11 mouse cellular contexts compared by ENCODE assay signal in genomic region chr15:6579194-6579768, GRCm38 (mm10). TPM values are rescaled to one million over a fixed set of nuclear protein-coding genes. Genes with fewer than 3 reads are reported as not detected.
DNase-seq lines count a peak whose midpoint lies in the region; ATAC-seq and TF ChIP-seq lines count a peak whose summit lies in the region.
"Had no signal": no experiment of that assay in that cellular context is flagged by ENCODE, and none has a peak within 500 bp of the region (broad histone marks: within the 10 kb centered on the region; RNA-seq: fewer than 3 reads in every experiment).

No protein-coding gene starts in this region.

- H3K27ac ChIP-seq in heart, adult 2 months, result no peak overlapping the region
- peak overlapping the region; percentile 94 for H3K27ac ChIP-seq in thymus, adult 2 months (ENCODE audit: control insufficient read depth, insufficient read depth, low read length)
- H3K27ac ChIP-seq in liver, embryonic 11.5 days (ENCODE audit: low read depth, low read length), result no peak overlapping the region
- H3K27ac ChIP-seq in stomach, postnatal 0 days (replicated peaks), result no peak overlapping the region
- H3K27ac ChIP-seq: left cerebral cortex, adult 2 months; neural tube, embryonic 12.5 days had no signal

- peak overlapping the region; percentile 18; the same call in 1 of the 2 replicates for H3K4me3 ChIP-seq in heart, adult 2 months
- H3K4me3 ChIP-seq in thymus, adult 2 months (ENCODE audit: control insufficient read depth, insufficient read depth, low read length), result peak overlapping the region; percentile 32
- no peak overlapping the region for H3K4me3 ChIP-seq in liver, embryonic 11.5 days (ENCODE audit: low read depth, low read length)
- H3K4me3 ChIP-seq in stomach, postnatal 0 days (ENCODE audit: low read depth, low read length), result peak overlapping the region; percentile 21
- H3K4me3 ChIP-seq: left cerebral cortex, adult 2 months; neural tube, embryonic 12.5 days had no signal

- H3K79me2 ChIP-seq in heart, adult 2 months (replicated peaks; ENCODE audit: control insufficient read depth, insufficient read depth, low read length), result no peaks in the 10 kb centered on the region

- no peaks in the 10 kb centered on the region for H3K9me3 ChIP-seq in liver, embryonic 11.5 days (ENCODE audit: control insufficient read depth, low read length)
- H3K9me3 ChIP-seq in stomach, postnatal 0 days (ENCODE audit: control insufficient read depth, low read length), result no peaks in the 10 kb centered on the region
- H3K9me3 ChIP-seq: neural tube, embryonic 12.5 days had no signal

- no peaks in the 10 kb centered on the region for H3K4me1 ChIP-seq in heart, adult 2 months (ENCODE audit: control insufficient read depth, insufficient read depth, low read length)
- H3K4me1 ChIP-seq in thymus, adult 2 months (replicated peaks; ENCODE audit: control insufficient read depth, insufficient read depth, low read length), result peaks cover 18% of the 10 kb centered on the region
- H3K4me1 ChIP-seq in liver, embryonic 11.5 days (replicated peaks; ENCODE audit: control insufficient read depth, insufficient read depth, low read length), result peaks cover 10% of the 10 kb centered on the region
- no peaks in the 10 kb centered on the region for H3K4me1 ChIP-seq in stomach, postnatal 0 days (replicated peaks; ENCODE audit: control insufficient read depth, insufficient read depth)
- H3K4me1 ChIP-seq: neural tube, embryonic 12.5 days had no signal

- H3K36me3 ChIP-seq in heart, adult 2 months (ENCODE audit: control insufficient read depth, insufficient read depth, low read length), result no peaks in the 10 kb centered on the region
- H3K36me3 ChIP-seq in thymus, adult 2 months (ENCODE audit: control insufficient read depth, insufficient read depth, low read length), result no peaks in the 10 kb centered on the region
- H3K36me3 ChIP-seq in liver, embryonic 11.5 days (ENCODE audit: control insufficient read depth, insufficient read depth, low read length), result no peaks in the 10 kb centered on the region
- H3K36me3 ChIP-seq in stomach, postnatal 0 days (ENCODE audit: control insufficient read depth, insufficient read depth, low read length), result no peaks in the 10 kb centered on the region
- H3K36me3 ChIP-seq: neural tube, embryonic 12.5 days had no signal

- no peaks in the 10 kb centered on the region for H3K27me3 ChIP-seq in heart, adult 2 months (ENCODE audit: control insufficient read depth, insufficient read depth, low read length)
- no peaks in the 10 kb centered on the region for H3K27me3 ChIP-seq in thymus, adult 2 months (ENCODE audit: control insufficient read depth, insufficient read depth, low read length)
- H3K27me3 ChIP-seq in liver, embryonic 11.5 days (replicated peaks; ENCODE audit: control insufficient read depth, insufficient read depth, low read length), result no peaks in the 10 kb centered on the region
- no peaks in the 10 kb centered on the region for H3K27me3 ChIP-seq in stomach, postnatal 0 days (ENCODE audit: control insufficient read depth, insufficient read depth, low read length)
- H3K27me3 ChIP-seq: neural tube, embryonic 12.5 days had no signal

- peak overlapping the region; percentile 28 for H3K4me2 ChIP-seq in liver, embryonic 11.5 days
- H3K4me2 ChIP-seq in stomach, postnatal 0 days (replicated peaks; ENCODE audit: low read depth), result peak overlapping the region; percentile 43
- H3K4me2 ChIP-seq: neural tube, embryonic 12.5 days had no signal

- ATAC-seq in liver, embryonic 11.5 days (replicated peaks; ENCODE audit: low FRiP score), result no peak
- no peak for ATAC-seq in stomach, postnatal 0 days (ENCODE audit: low FRiP score, low TSS enrichment)

- no peak for DNase-seq in heart, adult 2 months
- no peak for DNase-seq in heart, adult 8-10 months (ENCODE audit: low spot score)
- DNase-seq in thymus, adult 2 months, result no peak
- no peak for DNase-seq in thymus, postnatal 10 days (ENCODE audit: low spot score in 2 of 2)
- no peak for DNase-seq in liver, embryonic 11.5 days (ENCODE audit: low spot score)
- no peak for DNase-seq in stomach, postnatal 0 days (ENCODE audit: low spot score)
- DNase-seq in urinary bladder, postnatal 14 days (ENCODE audit: low spot score), result no peak
- no peak for DNase-seq in gastrocnemius, postnatal 4 days (ENCODE audit: low spot score in 2 of 2)
- DNase-seq: cerebellum, adult 9-10 months had no signal

- peak overlapping the region; percentile 49 for H3K9ac ChIP-seq in heart, adult 2 months (ENCODE audit: low read depth, low read length)
- H3K9ac ChIP-seq in liver, embryonic 11.5 days (ENCODE audit: low read depth, low read length), result no peak overlapping the region
- H3K9ac ChIP-seq in stomach, postnatal 0 days (ENCODE audit: low read length), result no peak overlapping the region
- H3K9ac ChIP-seq: neural tube, embryonic 12.5 days had no signal

- intact Hi-C loops in heart, adult 2 months (cut with DNase I), result no loop called here

- TF ChIP-seq CTCF in heart, adult 2 months (IDR thresholded peaks at IDR 0.05), result no peak
- no peak for TF ChIP-seq CTCF in thymus, adult 2 months (IDR thresholded peaks at IDR 0.05; ENCODE audit: borderline replicate concordance, control insufficient read depth, extremely low read depth, insufficient read depth, low read length, poor library complexity)
- TF ChIP-seq CTCF in stomach, postnatal 0 days (IDR thresholded peaks at IDR 0.05; ENCODE audit: low read depth), result no peak

- no peak for TF ChIP-seq POLR2A in heart, adult 2 months (IDR thresholded peaks at IDR 0.05; ENCODE audit: insufficient read depth, low read depth, low read length)
- TF ChIP-seq POLR2A in thymus, adult 2 months (IDR thresholded peaks at IDR 0.05; ENCODE audit: control insufficient read depth, extremely low read depth, insufficient read depth, low read length, poor library complexity), result no peak

- TF ChIP-seq EP300 in heart, adult 2 months (IDR thresholded peaks at IDR 0.05; ENCODE audit: insufficient read depth, low read depth, low read length), result no peak
- no peak for TF ChIP-seq EP300 in stomach, postnatal 0 days (optimal IDR thresholded peaks at IDR 0.05)

- WGBS in heart, adult 2 months, result 34% methylated on average over 15 of the region's 15 CpGs
- 6% methylated on average over 15 of the region's 15 CpGs for WGBS in thymus, adult 2 months
- WGBS in liver, embryonic 11.5 days, result 57% methylated on average over 15 of the region's 15 CpGs
- 25% methylated on average over 15 of the region's 15 CpGs for WGBS in stomach, postnatal 0 days

RNA-seq across cellular contexts. Expression of gene Fyb, which starts 56.6 kb away (rescaled TPM):
- 10 to 100 TPM; 25.2 to 45.7 TPM for total RNA-seq in heart, adult 2 months (2021)
- polyA plus RNA-seq in heart, adult 2 months (2012; rRNA removed), result 2.2 and 4.1 TPM in 2 replicates
- 10 to 100 TPM; 45.5 to 56.4 (median 52.8) TPM for total RNA-seq in heart, adult 8-10 months (2022)
- 141 and 162 TPM in 2 replicates for polyA plus RNA-seq in thymus, adult 2 months (2012; rRNA removed)
- 38.7 and 41.1 TPM in 2 replicates for polyA plus RNA-seq in liver, embryonic 11.5 days (2014; fragmentation: Nextera tagmentation; extraction: Ambion mirVana)
- polyA plus RNA-seq in stomach, postnatal 0 days (2015; fragmentation: Nextera tagmentation; extraction: Ambion mirVana), result 5.5 and 7.8 TPM in 2 replicates
- total RNA-seq in gastrocnemius, postnatal 4 days (2021), result 1 to 10 TPM; 3.9 to 9.7 TPM
